Mouse (Mus musculus) adrenal gland, postnatal 4 days (tissue): ENCODE measurements around the gene Ociad2. TPM values are rescaled to one million over a fixed set of nuclear protein-coding genes. Genes with fewer than 3 reads are reported as not detected.
"Not testable (repeated sequence)": the region's sequence is repeated elsewhere in the genome, so short reads cannot be mapped to it uniquely, and the experiment has no call there.

Experiments used
- DNase-seq, 2 experiments: peaks; one replicate each; pipeline ENCODE4 v3.0.0; 2021 to 2022; ENCODE audit warnings: low spot score in 2 of 2, mixed read lengths in 2 of 2
- total RNA-seq, 2 experiments: library from RNA; stranded (reverse); gene quantifications; 2 replicates each; pipeline ENCODE4 v1.2.3; 2021

The Ociad2 gene
- total RNA-seq, 2 experiments from 2014 or later = 11.4 to 11.7 TPM

DNA sequence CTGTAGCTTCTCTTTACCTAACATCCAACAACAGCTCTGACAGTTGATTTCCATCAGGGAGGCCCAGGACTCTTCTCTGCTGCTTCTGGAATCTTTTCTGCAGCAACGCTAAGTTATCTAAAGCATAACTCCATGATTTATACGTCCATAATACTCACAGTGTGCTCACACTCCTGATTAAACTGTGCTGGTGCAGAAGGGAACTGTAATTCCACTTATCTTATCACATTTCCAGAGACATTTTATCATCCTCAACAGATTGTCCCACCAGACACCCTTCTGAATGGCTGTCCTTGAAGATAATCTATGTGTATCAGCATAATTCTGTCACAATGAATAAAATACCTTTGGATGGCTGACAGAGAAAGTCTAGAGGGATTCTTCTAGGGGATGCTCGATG lies 13.2 kb upstream of the Ociad2 start:
- no peak for DNase-seq

DNA sequence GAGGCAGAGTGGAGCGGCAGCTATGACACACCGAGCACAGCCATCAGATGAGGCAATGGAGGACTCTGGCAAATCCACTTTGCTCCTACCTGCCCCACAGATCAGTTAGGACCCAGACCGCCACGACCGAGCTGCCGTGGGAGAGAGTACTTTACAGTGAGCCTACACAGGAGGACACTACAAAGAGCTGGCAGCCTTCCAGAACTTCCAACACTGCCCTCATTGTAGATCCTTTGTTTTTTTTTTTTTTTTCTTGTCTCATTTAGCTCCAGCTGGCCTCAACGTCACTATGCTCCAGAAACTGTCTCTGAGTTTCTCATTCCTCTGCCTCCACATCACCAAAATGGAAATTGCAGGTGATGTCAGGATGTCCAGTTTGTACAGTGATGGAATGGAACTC lies 12.7 kb upstream of the Ociad2 start:
- no peak for DNase-seq

- DNase-seq = no peak
These were observed 11.0 kb upstream of the Ociad2 start for GRCm38 (mm10) chr5:73351796-73352195.

DNA sequence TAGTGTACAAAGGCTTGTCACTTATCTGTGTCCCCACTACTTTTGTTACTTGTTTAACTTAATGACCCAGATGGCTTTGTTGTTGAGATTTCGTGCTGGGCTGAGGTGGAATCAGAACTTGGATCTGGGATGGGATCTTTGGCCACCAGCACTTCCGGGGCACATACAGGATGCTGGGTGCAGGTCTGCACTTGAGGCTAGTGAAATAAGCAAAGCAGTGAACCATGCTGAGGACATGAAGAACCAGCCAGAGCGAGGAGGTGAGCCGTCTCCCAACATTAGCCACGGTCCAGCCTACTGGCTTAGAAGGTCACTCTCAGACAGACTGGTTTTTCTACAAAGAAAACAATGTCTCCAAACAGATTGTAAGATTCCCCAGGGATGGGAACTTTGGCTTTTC lies 8.7 kb upstream of the Ociad2 start:
- DNase-seq = no peak

DNA sequence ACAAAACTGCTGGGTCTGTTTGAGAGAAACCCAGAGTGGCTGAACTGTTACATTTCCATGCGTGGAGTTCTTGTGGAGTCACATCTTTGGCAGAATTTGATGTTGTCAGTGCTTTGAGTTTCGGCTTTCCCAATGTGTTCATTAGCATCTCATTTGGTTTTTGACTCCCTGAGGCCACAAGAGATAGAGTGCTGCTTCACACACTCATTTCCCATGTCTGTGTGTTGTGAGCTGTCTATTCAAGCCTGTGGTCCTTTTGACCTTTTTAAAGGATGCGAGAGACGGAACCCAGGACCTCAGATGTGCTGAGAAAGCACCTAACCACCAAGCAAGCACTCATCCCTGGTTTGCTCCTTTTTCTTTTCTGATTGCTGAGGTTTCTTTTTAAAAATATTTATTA lies 4.4 kb upstream of the Ociad2 start:
- no peak for DNase-seq

GRCm38 (mm10) chr5:73344310-73344709 lies 3.5 kb upstream of the Ociad2 start:
- peak in 1 of 2 experiments; percentile 4 for DNase-seq

DNA sequence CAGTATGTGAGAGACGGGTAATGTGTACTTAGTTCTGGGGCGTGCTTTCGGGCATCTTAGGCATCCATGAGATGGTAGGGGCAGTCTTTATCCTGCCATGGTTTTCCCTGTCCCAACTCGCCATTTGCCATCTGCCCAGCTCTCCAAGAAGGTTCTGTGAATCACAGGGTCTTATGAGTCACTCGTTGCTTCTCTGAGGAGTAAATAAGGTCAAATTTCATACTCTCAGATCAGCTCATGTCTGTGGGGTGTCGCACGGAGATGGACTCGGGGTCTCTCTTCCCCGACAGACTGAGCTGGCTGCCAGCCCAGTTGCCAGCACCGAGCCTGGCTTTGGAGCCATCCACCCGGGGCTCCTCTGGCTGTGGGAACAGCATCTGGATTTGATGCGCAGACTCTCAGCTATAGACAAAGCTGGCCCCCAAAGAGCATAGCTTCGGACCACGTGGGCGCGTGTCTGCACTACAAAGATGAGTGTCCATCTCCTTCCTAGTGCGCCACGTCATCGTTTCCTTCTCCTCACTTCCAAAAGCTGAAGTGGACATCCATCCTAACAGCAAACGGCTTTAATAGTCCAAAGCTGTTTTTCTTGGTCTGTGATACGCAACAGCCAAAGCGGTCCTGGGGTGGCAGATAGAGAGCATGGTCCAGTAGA lies 2.0 kb upstream of the Ociad2 start:
- DNase-seq = no peak

DNA sequence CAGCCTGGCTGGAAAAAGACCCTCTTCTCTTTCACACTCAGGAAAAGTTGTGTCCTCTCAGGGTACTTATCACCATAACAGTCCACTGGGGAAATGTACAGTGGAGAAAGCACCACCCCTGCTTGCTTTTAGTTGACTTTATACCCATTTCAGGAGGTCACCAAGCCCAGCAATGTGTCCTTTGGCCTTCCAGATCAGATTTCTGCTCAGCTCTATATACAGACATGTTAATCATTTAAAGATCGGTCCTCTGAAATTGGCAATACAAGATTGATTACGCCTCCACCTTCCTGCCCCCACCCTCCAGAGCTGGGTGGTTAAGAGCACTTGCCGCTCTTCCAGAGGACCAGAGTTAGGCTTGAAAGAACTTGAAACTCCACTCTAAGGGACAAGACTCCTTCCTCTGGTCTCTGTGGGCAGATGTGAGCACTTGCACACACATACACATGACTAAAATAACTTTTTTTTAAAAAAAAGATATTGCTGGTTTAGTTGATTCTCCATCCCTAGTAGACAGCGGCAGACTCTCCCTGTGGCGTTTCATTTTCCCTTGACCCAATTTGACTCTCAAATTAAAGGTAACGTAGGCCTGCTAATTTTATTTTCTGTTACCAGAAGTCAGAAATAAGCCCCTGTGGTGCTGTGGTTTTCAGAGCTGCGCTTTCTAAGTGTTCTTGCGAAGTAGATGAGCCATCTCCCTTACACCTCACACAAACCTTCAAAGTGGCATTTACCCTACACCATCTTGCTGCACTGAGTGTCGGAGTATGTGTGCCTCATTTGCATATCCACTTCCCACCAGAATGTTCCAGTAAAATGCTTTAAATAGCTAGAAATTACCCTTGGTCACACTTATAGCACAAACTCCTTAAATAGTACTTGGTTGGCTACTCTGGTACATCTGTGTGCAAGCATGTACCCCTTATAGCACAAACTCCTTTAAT lies 777 bp downstream of the Ociad2 start:
- no peak for DNase-seq

GRCm38 (mm10) chr5:73338832-73339163 lies 2.0 kb downstream of the Ociad2 start:
- DNase-seq = no peak

DNA sequence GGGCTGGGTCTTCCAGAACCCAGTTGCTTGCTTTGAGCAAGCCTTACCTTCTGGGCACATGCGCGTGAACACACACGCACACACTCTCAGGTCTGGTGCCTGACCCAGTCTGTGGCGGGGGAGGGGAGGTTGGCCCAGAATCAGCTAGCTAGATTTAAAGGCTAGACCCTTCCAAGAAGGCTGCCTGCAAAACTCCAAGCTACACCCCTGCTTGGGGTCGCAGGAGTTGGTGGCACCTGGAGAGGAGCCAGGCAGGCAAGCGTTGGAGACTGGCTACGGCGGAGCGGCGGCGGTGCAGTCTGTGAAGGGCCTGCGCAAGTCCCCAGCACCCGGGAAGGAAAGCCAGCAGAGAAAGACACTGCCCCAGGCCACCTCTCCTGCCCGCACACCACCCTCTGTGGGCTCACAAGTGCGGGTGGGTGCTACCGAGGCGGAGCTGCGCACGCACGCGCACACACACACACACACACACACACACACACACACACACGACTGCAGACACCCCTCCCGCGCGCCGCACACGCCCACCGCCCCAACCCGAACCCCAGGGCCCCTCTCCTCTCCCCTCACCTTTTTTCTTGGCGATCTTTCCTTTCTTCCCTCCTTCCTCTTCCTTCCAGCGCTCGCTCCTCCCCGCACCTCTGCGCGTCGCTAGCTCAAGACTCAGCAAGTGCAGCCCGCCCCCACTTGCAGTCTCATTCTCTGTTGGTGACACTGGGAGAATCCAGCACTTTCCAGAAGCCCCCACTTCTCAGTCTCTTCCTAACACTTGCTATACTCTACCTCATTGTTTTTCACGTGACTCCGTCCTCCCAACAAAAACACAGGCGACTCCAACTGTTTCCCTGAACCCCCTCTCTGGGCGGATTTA lies 2.6 kb downstream of the Ociad2 start:
- DNase-seq = no peak

DNA sequence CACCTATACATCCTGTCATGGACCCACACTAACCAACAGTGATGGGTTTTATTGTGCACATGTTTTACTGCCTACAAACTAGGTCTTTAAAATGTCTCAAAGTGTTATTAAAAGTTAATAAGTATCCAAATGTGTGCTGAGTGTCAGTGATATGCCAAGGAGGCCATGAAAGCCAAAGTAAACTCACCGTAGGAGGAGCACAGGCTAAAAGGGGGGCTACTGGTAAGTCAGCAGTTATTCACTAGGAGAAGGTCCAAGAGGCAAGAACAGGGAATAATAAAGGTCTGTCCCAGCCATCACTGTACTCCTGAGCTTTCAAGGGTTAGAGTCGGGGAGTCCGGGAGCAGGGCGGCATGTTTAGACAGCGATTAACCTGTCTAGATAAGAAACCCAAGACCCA lies 4.4 kb downstream of the Ociad2 start:
- no peak for DNase-seq

GRCm38 (mm10) chr5:73331002-73331401 lies 9.8 kb downstream of the Ociad2 start:
- no peak for DNase-seq

GRCm38 (mm10) chr5:73324526-73325170 lies 16.2 kb downstream of the Ociad2 start:
- no peak for DNase-seq

GRCm38 (mm10) chr5:73323602-73324001 lies 17.2 kb downstream of the Ociad2 start:
- no peak for DNase-seq

GRCm38 (mm10) chr5:73322684-73323083 lies 18.1 kb downstream of the Ociad2 start:
- DNase-seq = not testable (repeated sequence)

DNA sequence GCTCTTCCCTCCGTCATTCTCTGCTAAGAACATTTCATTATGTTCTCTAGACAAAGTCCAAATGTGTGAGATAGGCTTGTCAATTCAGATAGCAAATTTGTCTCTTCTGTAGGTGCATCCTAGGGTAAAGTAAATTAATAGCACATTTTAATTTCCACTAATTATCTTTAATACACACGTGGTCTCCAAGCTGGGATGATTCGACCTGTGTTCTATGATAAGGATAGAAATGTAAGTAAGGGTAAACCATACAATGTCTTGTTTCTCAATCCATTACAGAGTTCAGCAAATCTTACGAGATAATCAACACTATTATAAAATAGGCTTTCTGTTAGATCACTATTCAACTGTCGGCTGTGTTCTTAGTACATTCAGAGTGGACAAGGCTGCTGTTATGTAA lies 21.5 kb downstream of the Ociad2 start:
- no peak for DNase-seq

GRCm38 (mm10) chr5:73314654-73315053 lies 26.2 kb downstream of the Ociad2 start:
- no peak for DNase-seq

GRCm38 (mm10) chr5:73313591-73313990 lies 27.2 kb downstream of the Ociad2 start:
- DNase-seq = no peak

DNA sequence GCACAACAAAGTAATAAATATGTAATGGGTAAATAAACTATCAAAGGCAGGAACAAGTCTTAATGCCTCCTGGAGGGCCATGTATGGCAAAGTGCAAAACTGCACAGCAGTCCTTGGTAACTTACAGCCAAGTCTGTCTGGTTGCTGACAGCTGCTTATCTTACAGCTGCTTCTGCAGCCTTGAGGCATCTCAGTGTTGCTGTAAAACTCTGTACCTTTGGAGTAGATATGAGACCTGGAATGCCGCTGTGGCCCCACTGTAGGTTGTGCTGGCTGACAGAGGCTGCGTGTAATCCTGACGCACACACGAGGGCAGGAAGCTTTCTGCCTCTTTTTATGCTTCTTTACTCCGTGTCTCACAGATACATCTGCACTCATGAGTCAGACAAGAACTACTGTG lies 29.4 kb downstream of the Ociad2 start:
- no peak for DNase-seq

- DNase-seq = no peak
These were observed 30.4 kb downstream of the Ociad2 start for GRCm38 (mm10) chr5:73310401-73310800.

GRCm38 (mm10) chr5:73309496-73309895 lies 31.3 kb downstream of the Ociad2 start:
- no peak for DNase-seq
